Mouse (Mus musculus) left cerebral cortex, postnatal 14 days (tissue): ENCODE results near the gene B4galt5. TPM values are rescaled to one million over a fixed set of nuclear protein-coding genes. Genes with fewer than 3 reads are reported as not detected.
A peak's percentile ranks its signal among the peaks of the same experiment; 100 is the strongest.

ENCODE experiments used
- DNase-seq, 2 experiments: peaks; one replicate each; pipeline ENCODE4 v3.0.0; 2021 to 2022; ENCODE audit warnings: low spot score in 2 of 2, mixed read lengths in 1 of 2
- intact Hi-C: fragments of 180-260 bp; cut with DNase I; formaldehyde crosslinking; loops from one replicate; pipeline ENCODE4 v1.15.1; 2025
- total RNA-seq, 2 experiments: library from RNA; stranded (reverse); gene quantifications; 2 replicates each; pipeline ENCODE4 v1.2.3; 2021

The B4galt5 gene
- total RNA-seq, 2 experiments from 2014 or later, result 63.0 to 64.9 TPM

DNA sequence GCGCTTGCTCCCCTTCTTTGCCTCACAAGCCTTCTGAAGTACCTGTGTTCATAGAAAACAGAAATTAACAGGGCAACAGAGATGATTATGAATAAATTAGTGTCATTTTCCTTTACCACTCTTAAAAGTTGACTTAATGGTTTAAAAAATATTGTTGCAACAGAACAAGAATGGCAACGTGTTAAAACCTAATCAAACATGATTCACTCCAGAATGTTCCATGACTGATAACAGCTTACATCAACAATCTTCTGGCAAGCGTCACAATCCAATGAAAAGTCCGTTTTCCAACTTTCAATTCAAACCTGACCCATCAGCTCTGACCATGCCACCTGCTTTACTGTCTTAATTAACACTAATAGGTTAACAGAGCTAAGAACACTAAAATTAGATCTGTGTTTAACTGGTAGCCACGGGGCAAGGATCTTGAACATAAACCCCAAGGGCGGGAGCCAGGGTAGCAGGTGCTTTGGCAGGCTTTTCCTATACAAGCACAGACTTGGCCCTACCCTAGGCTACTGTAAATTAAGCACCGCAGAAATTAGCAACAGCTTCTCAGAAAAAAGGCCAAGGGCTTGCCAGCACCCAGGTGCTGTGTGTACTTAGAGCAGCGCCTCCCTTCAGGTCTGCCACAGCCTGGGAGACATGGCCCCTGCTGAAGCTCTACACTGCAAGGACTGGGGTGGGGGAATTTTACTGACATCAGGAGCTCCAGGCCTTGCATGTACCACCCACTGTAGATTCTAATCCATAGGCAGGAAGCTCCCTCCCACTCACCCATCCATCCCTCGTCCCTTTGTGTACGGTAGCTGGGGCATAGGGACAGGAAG lies 12.4 kb downstream of the B4galt5 start:
- DNase-seq, result no peak
- intact Hi-C loops, result no loop called here

DNA sequence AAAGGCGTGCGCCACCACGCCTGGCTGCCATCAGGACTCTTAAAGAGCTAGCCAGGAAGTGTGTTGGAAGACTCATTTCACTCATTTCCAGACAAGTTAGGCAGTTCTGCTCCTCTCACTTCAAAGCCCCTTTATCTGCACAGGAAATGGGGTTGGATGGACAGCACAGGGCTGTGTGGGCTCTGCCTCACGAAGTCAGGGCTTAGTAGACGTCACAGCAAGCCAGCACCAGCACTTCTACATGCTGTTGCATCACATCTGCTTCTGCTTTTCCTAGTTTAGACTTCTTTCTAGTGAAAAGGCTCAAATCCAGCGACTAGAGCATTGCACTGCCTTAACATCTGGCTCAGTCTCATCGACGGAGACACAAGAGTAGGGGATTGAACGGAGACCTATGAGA lies 13.9 kb downstream of the B4galt5 start:
- peak in 1 of 2 experiments; percentile 26 for DNase-seq
- intact Hi-C loops, result no loop called here

DNA sequence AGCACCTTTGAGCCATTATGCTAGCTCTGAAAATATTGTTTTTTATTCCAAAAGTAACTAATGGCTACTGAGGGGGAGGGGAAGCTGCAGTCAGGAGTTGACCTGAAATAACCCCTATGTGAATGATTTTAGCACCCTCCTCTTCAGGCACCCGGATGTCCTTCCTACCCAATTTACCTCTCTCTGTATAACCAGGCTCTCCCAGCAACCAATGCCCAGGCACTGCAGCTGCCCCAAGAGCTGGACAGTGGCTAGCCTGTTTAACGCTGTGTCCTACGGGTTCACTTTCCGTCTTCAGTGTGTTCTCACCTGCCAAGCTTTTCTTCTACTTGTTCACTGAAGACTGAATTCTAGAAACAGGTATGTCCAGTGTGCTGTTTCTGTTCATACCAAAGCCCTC lies 14.7 kb downstream of the B4galt5 start:
- DNase-seq, result no peak
- intact Hi-C loops, result no loop called here

DNA sequence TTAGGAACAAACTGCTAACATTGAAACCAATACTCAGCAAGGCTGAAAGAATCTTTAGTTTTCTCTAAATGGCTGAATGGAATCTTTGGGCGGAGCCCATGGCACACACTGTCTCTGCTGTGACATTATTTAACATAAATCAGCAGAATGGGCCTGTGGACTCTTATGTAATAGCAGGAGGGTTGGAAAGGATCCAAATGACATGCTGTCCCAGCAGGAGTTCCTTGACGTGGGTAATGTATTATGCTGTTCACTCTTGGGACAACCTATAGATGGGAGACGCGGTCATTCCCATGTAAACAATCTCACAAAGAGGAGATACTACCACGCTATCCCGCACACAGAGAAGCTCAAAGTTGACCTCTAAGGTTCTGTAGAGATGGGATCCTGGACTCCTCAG lies 15.5 kb downstream of the B4galt5 start:
- intact Hi-C loops, result no loop called here
- DNase-seq, result no peak

DNA sequence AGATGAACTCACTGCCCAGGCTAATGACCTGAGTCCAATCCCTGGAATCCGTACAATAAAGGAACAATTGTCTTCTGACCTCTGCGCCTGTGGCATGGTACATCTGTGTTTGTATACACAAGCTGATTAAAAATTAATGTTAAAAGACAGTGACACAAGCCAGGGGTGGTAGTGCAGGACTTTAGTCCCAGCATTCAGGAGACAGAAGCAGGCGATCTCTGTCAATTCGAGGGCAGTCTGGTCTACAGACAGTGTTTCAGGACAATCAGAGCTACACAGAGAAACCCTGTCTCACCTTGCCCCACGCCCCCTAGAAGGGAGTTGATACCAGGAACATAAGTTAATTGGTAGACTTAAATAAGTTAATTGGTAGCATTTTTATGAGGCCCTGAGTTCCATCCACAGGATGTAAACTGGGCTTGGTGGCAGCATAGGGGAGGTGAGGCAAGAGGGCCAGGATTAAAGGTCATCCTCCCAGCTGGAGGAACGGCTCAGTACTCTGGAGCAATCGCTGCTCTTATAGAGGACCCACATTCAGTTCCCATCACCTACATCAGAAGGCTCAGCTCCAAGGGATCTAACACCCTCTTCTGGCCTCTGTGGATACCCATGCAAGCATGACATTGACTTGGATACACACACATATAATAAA lies 16.5 kb downstream of the B4galt5 start:
- intact Hi-C loops, result no loop called here
- DNase-seq, result no peak

DNA sequence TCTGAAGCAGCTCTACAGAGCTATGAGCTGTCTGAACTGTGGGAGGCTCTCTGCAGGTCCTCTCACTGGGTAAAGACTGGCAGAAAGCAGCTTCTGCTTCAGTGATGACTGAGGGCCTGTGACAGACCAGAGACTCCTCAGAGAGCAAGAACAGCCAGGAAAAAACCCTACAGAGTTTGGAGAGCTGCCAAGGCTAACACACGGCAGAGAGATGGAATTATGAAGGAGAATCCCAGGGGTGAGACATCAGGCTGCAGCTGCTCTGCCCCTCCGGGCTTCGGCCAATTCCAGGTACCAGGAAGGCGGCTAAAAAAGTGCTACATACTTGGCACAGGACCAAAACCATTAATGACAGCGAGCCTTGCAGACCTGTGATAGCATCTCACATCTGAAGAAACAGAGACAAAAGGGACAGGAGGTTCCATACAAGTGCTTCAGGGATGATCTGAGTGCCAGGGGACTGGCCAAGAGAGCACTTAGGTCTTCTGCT lies 17.5 kb downstream of the B4galt5 start:
- intact Hi-C loops, result no loop called here
- no peak for DNase-seq

DNA sequence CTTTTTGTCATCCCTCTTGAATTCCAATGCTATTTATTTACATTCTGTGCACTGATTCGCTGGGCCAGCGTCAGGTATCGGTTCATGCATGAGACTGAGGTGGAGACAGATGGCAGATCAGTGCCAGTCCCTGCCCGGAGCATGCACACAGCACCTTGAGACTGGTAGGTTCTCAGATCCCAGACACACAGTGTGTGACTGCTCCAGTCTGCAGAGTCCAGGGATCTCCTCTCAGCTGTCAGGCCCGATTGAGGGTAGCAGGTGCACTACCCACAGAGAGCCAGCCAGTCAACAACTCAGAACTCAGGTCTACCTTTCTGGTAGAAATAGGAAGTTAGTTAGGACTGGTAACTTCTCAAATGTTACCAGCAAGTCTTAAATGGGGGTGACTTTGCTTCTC lies 18.4 kb downstream of the B4galt5 start:
- intact Hi-C loops, result no loop called here
- DNase-seq, result no peak

DNA sequence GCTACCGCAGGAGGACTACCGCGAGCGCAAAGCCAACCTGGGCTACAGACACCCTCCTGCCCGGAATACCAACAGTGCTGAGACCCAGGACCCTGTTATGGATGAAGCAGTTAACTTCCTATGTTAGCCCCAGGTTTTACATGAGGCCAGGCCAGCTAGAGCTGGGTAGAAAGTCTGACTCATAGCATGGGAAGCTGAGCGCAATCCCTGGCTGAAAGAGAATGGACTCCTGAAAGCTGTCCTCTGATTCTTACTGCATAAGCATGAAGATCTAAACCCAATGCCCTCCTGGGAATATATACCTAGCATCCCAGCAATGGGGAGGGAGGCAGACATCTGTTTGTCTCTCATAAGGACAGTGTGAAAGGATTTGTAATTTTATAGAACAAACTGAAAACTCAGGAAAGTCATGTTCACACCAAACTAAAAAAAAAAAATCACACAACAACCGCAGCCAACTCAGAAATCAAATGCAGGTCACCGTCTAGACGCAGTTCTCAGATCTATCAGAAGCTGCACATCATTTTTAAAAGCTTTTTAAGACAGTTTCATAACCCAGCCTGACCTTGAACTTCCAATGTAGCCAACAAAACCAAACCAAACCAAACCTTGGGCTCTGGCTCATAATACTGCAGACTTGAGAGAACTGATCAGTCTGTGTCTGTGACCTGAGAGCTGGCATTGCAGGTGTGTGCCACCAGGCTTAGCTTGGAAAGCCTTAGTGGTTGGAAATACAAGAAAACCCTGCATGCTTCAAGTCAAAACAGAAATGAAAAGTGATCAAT lies 19.3 kb downstream of the B4galt5 start:
- DNase-seq, result no peak

DNA sequence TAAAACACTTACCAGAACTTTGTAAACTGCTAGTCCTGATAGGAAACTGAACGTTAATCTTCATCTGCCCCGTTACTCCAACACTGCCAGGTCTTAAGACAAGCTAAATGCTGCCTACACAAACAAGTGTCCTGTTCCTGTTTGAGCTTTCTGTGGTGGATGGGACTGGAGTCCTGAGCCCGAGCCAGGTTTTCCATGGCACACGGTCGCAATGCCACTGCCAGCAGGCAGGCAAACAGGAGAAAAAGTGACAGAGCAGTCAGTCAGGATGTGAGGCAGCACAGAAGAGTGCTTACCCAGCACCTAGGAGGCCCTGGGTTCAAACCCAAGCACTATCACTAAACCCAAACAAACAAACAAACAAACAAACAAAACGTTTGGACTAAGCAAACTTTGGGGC lies 20.6 kb downstream of the B4galt5 start:
- no peak for DNase-seq
- intact Hi-C loops, result no loop called here

More for the DNA sequence above, 19.3 kb downstream of the B4galt5 start:
- intact Hi-C loops, result no loop called here

DNA sequence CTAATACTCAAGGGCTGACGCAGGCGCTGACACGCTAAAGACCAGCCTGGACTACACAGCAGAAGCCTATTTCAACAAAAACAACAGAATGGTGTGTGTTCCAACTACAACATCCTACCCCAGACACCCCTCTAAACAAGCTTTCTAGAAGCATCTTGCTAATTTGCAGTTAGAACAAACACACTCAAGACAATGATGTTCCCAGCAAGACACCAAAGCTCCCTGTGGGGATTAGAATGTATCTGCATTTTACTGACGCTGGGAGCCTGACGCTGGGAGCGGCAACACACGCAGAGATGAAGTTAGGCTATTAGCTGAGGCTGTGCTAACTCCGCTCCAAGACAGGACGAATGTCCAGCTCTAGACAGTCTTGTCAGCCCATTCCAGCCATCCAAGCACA lies 22.4 kb downstream of the B4galt5 start:
- no peak for DNase-seq
- intact Hi-C loops, result no loop called here

DNA sequence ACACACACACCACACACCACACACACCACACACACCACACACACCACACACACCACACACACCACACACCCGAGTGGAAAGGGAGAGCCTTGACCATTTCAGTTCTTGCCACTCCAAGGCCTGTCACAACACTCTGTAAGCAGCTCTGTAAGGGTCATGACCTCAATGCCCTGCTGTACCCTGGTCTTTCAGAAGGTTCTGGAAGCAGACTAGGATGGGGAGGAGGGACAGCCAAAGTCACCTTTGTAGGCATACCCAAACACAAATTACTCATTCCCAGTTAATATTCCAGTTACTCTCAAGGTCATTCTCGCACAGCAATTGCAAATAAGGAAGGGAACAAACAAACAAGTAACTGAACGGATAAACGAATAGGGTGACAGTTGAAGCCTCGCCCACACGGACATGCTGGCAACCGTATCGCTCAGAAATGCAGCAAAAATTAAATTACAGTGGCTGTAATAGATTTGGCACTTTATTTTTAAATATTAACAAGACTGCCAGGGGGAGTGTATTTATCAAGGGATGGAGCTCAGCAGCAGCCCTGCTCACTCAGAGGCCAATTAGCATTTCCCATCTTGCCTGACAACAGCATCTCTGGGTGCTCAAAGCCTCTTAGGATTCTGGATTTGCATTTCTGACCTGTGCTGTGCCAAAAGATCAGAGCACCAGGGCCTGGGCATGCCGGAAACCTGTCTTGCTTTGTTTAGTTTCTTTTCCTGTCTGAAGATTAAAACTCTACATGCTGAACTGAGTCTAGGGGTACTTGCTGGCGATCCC lies 24.6 kb downstream of the B4galt5 start:
- no peak for DNase-seq
- intact Hi-C loops, result no loop called here

DNA sequence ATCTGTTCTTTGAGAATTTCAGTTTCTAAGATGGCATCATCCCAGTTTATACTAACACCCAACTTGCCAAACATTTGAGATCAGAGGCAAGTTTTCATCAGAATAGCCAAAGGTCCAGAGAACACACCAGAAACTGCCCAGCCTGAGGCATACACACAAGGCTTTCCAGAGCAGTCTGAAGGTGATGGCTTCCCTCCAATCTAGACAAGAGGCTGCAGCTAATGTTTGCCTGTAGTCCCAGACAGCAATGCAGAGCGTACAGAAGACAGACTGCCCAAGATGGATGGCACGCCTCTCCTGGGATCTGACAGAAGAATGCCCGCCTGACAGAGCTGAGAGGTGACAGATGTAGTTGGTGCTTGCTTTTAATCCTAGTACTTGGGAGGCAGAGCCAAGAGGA lies 25.9 kb downstream of the B4galt5 start:
- DNase-seq, result no peak
- intact Hi-C loops, result no loop called here

DNA sequence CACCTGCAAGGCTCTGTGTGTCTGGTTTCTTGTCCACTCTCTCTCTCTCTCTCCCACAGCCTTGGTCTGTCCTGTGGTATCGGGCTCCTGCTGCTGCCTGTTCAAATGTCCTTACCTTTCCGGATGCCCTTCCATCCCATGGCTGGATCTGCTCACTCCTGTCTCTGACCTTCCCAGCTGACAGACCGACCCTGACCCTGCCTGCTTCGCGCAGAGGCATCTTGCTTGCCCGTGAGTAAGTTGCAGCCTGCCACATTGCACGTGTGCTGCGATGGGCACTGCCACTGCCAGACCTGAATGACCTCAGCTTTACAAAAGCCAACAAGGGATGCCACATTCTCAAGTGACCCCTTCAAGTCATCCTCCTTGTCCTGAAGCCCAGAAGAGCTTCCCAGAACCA lies 27.6 kb downstream of the B4galt5 start:
- intact Hi-C loops, result no loop called here
- DNase-seq, result no peak

DNA sequence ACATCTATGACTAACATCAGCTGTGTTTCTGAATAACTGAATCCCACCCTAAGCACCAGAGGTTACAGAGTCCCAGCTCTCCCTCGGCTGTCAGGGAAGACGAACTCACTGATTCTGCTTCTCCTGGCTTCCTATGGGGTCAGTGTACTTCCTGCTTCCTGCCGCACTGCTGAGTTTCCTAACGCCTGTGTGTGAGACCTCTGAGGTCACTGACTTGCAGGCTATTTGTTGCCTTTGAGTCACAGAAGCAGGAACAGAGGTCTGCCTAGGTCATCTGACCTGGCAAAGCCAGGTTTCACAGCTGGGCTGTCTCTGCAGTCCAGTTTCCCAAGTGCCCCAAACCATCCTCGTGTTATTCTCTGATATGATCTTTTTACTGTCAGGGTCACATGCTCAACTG lies 30.0 kb downstream of the B4galt5 start:
- intact Hi-C loops, result no loop called here
- DNase-seq, result no peak

DNA sequence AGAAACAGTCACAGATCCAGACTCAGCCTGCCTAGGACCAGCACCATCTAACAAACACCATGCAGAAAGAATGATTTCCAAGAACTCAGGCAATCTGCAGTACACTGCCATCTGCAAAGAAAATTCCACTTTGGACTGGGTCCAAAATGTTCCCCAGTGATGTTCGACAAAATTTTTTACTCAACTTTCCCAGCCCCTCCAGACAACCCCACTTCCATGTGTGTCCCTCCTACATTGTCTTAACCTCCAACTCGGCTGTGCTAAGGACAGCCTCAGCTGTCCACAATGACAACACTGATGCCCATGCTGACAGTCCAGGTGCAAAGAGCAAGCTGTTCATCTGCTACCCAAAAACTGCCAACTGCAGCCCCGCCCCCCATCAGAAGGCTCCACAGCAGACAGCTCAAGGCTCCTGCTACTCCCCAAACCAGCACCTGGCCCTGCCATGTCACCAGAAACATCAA lies 32.2 kb downstream of the B4galt5 start:
- DNase-seq, result no peak
- intact Hi-C loops, result no loop called here

DNA sequence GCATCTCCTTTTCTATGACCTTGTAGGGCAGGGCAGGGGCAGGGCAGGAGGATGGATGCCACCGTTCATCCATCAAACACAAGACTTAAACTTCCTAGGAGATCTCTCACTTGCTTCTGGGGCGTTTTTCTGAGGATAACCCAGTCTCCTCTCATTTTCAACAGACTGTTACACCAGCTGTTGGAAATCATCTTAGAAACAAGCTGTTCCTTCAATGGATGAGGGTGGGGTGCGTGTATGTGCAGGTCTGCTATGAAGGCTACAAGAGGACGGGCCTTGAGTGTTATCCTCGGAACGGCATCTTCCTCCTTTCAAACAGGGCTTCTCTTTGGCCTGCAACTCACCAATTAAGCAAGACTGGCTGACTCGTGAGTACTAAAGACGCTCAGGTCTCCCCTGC lies 34.5 kb downstream of the B4galt5 start:
- intact Hi-C loops, result no loop called here
- peak in 1 of 2 experiments; percentile 52 for DNase-seq

DNA sequence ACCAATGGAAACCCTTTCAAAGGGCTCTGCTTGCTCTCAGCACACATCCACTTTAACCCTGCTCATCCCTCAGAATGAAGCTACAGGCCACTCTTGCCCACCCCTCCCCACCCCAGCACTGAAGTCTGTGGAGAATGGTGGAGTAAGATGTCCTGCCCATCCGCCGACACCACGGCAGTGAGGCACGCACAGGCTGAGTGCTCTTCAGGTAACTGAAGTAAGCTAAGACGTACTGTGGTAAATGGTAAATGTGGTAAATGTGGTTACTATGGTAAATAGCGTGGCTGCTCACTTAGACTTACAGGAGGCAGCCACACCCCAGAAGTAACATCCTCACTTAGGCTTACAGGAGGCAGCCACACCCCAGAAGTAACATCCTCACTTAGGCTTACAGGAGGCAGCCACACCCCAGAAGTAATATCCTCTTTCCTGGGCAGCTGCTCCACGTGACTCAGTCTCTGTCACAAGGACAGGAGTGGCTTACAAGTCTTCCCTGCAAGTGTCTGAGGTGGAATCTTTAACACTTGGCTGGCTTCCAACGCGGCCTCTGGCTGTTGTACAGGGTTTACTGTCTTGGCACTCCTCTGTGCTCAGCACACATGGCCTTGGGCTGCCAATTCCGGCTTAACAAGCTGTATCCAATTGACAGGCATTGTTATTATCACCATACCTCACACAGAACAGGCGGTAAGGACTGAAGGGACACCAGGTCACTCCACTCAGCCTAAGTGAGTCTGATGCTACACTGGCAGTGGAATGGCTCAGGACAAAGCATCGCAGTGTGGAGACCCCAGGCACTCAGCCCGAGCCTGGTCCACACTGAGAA lies 35.3 kb downstream of the B4galt5 start:
- intact Hi-C loops, result no loop called here
- peak in 1 of 2 experiments; percentile 47 for DNase-seq

DNA sequence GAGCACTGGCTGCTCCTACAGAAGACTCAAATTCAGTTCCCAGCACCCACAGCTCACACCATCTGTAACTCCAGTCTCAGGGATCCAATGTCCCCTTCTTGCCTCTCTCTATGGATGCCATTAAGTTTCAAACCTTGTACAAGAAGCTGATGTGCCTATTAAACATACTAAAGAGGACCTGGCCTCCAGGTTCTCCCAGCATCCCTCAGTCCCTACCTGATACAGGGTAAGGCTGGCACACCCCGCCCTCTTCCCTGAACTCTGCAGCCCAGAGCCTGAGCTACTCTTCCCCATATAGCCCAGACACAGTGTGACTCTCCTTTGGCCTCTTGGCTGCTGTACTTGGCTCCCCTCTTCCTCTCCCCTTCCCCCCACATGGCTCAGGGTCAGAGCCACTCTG lies 38.9 kb downstream of the B4galt5 start:
- no peak for DNase-seq
- intact Hi-C loops, result no loop called here

DNA sequence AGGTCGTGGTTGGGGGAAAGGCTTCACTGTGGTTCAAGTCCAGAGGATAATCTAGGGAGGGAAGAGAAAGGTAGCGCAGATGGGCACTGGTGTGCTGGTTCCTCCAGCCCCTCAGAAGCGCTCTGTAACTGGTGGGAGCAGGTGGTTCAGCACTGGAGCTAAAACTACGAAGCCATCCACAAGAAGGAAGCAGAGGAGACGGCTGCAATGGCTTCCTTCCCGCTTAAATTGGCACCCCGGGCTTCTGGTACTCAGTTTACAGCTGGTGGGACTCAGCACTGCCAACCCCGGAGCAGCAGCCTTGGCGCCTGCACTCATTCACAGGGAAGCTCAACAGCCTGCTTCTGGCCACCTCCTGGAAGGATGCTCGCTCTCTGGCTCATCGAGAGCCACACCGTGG lies 39.7 kb downstream of the B4galt5 start:
- intact Hi-C loops, result no loop called here
- DNase-seq, result no peak
